In the genomic region with DNA sequence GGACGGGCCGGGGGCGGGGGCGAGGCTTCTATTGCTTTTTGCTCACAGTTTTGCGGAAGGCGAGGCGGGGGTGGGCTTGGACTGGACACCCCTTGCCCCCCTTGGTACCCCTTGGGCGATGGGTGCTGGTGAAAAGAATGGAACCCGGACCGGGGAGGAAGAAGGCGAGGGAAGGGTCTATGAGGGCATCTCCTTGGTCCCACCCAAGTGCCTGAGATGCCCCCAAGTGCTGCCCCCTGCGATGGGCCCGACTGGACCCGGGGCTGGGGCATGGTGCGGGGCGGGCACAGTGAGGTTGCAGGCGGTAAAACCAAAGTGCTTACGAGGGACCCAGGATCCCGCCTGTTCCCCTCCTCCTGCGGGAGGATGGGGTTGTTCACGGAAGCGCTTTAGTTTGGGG, we compare ENCODE assay signal across 10 mouse cellular contexts. TPM values are rescaled to one million over a fixed set of nuclear protein-coding genes. Genes with fewer than 3 reads are reported as not detected.
DNase-seq lines count a peak whose midpoint lies in the region; ATAC-seq lines count a peak whose summit lies in the region.
"Had no signal": no experiment of that assay in that cellular context is flagged by ENCODE, and none has a peak within 500 bp of the region (broad histone marks: within the 10 kb centered on the region; RNA-seq: fewer than 3 reads in every experiment).

No protein-coding gene starts in this region.

- DNase-seq in lung, postnatal 14 days: no peak
- DNase-seq in limb, embryonic 11.5 days (ENCODE audit: low spot score): no peak
- no peak for DNase-seq in left cerebral cortex, adult 11 months (ENCODE audit: low spot score)
- DNase-seq in adipocyte (ENCODE audit: low spot score): no peak
- DNase-seq: gastrocnemius, postnatal 10 days had no signal

- H3K27me3 ChIP-seq in lung, embryonic 15.5 days: peaks cover 2% of the 10 kb centered on the region; the same call in 1 of the 2 replicates
- H3K27me3 ChIP-seq in forebrain, embryonic 16.5 days (replicated peaks; ENCODE audit: control insufficient read depth, insufficient read depth, low read length): no peaks in the 10 kb centered on the region
- H3K27me3 ChIP-seq in limb, embryonic 11.5 days (ENCODE audit: control insufficient read depth, insufficient read depth, low read length): no peaks in the 10 kb centered on the region
- 0 out of 2 replicates have a peak, but pooled peaks cover 3% of the 10 kb centered on the region for H3K27me3 ChIP-seq in neural tube, embryonic 15.5 days (replicated peaks)

- H3K4me2 ChIP-seq in lung, embryonic 15.5 days: peak overlapping the region; percentile 69
- peak overlapping the region; percentile 45 for H3K4me2 ChIP-seq in forebrain, embryonic 16.5 days (ENCODE audit: low read length)
- peak overlapping the region; percentile 48 for H3K4me2 ChIP-seq in limb, embryonic 11.5 days (ENCODE audit: low read depth, severe bottlenecking)
- peak overlapping the region; percentile 53 for H3K4me2 ChIP-seq in neural tube, embryonic 15.5 days

- H3K36me3 ChIP-seq in lung, embryonic 15.5 days: peaks cover 8% of the 10 kb centered on the region; the same call in 1 of the 2 replicates
- no peaks in the 10 kb centered on the region for H3K36me3 ChIP-seq in forebrain, embryonic 16.5 days (ENCODE audit: control insufficient read depth, insufficient read depth)
- H3K36me3 ChIP-seq in limb, embryonic 11.5 days (ENCODE audit: control insufficient read depth, insufficient read depth, low read length): no peaks in the 10 kb centered on the region
- H3K36me3 ChIP-seq in neural tube, embryonic 15.5 days: peaks cover 37% of the 10 kb centered on the region

- no peak overlapping the region for H3K27ac ChIP-seq in lung, embryonic 15.5 days
- H3K27ac ChIP-seq in forebrain, embryonic 16.5 days (ENCODE audit: low read length): no peak overlapping the region
- H3K27ac ChIP-seq in limb, embryonic 11.5 days (replicated peaks; ENCODE audit: low read depth, low read length): no peak overlapping the region
- H3K27ac ChIP-seq in neural tube, embryonic 15.5 days (replicated peaks): peak overlapping the region; percentile 41; the same call in 1 of the 2 replicates

- peaks cover 31% of the 10 kb centered on the region for H3K4me1 ChIP-seq in lung, embryonic 15.5 days
- H3K4me1 ChIP-seq in forebrain, embryonic 16.5 days (replicated peaks; ENCODE audit: control insufficient read depth, insufficient read depth, low read length): peaks cover 17% of the 10 kb centered on the region
- H3K4me1 ChIP-seq in limb, embryonic 11.5 days (ENCODE audit: control insufficient read depth, insufficient read depth, low read length): peaks cover 16% of the 10 kb centered on the region
- peaks cover 39% of the 10 kb centered on the region for H3K4me1 ChIP-seq in neural tube, embryonic 15.5 days

- H3K9ac ChIP-seq in lung, embryonic 15.5 days: no peak overlapping the region
- peak overlapping the region; percentile 35; the same call in 1 of the 2 replicates for H3K9ac ChIP-seq in forebrain, embryonic 16.5 days (replicated peaks; ENCODE audit: low read depth, low read length)
- no peak overlapping the region for H3K9ac ChIP-seq in limb, embryonic 11.5 days (ENCODE audit: low read length)
- H3K9ac ChIP-seq in neural tube, embryonic 15.5 days (replicated peaks): no peak overlapping the region; the same call in 1 of the 2 replicates

- ATAC-seq in lung, embryonic 15.5 days (ENCODE audit: borderline replicate concordance, extremely low read depth, low FRiP score, low TSS enrichment): 0 out of 2 replicates have a peak, but pooled peaks have one; percentile 5
- ATAC-seq in forebrain, embryonic 16.5 days: no peak
- ATAC-seq in limb, embryonic 11.5 days (ENCODE audit: insufficient number of reproducible peaks, low FRiP score, low TSS enrichment, low read depth): 0 out of 2 replicates have a peak, but pooled peaks have one; percentile 8
- peak; percentile 18; the same call in 1 of the 2 replicates for ATAC-seq in neural tube, embryonic 15.5 days (ENCODE audit: low FRiP score)
- ATAC-seq in megakaryocyte progenitor cell, adult 5-6 weeks (replicated peaks; ENCODE audit: poor library complexity): no peak

- H3K9me3 ChIP-seq in lung, embryonic 15.5 days: no peaks in the 10 kb centered on the region
- no peaks in the 10 kb centered on the region for H3K9me3 ChIP-seq in forebrain, embryonic 16.5 days (ENCODE audit: control insufficient read depth, low read length)
- no peaks in the 10 kb centered on the region for H3K9me3 ChIP-seq in limb, embryonic 11.5 days (ENCODE audit: control insufficient read depth, low read length)
- no peaks in the 10 kb centered on the region for H3K9me3 ChIP-seq in neural tube, embryonic 15.5 days (replicated peaks)

- 52% methylated on average over 22 of the region's 22 CpGs for WGBS in lung, embryonic 15.5 days
- WGBS in forebrain, embryonic 16.5 days: 38% methylated on average over 22 of the region's 22 CpGs
- 37% methylated on average over 21 of the region's 22 CpGs for WGBS in limb, embryonic 11.5 days
- WGBS in neural tube, embryonic 15.5 days: 32% methylated on average over 21 of the region's 22 CpGs

- peak overlapping the region; percentile 30 for H3K4me3 ChIP-seq in lung, embryonic 15.5 days
- H3K4me3 ChIP-seq in forebrain, embryonic 16.5 days (replicated peaks; ENCODE audit: low read length): no peak overlapping the region
- H3K4me3 ChIP-seq in limb, embryonic 11.5 days (ENCODE audit: low read depth, low read length): peak overlapping the region; percentile 22
- no peak overlapping the region for H3K4me3 ChIP-seq in neural tube, embryonic 15.5 days (replicated peaks)

RNA-seq across cellular contexts. Expression of a gene that starts 3.8 kb away (rescaled TPM):
- 0.29 and 0.36 TPM in 2 replicates for polyA plus RNA-seq in lung, embryonic 15.5 days (2015; fragmentation: Nextera tagmentation; extraction: Ambion mirVana)
- polyA plus RNA-seq in forebrain, embryonic 16.5 days (2015; fragmentation: Nextera tagmentation; extraction: Ambion mirVana): 0.24 and 0.73 TPM in 2 replicates
- polyA plus RNA-seq in limb, embryonic 11.5 days (2014; fragmentation: Nextera tagmentation; extraction: Ambion mirVana): 0.31 TPM in 1 of 2 replicates, not detected in the other
- polyA plus RNA-seq in neural tube, embryonic 15.5 days (2015; fragmentation: Nextera tagmentation; extraction: Ambion mirVana): 0.33 and 0.60 TPM in 2 replicates
- total RNA-seq in megakaryocyte progenitor cell, adult 5-6 weeks (2015): 1.8 and 3.4 TPM in 2 replicates
- total RNA-seq in megakaryocyte progenitor cell, adult 5-6 weeks (2017): 1.8 and 2.3 TPM in 2 replicates
- total RNA-seq: neutrophil, adult 5-6 weeks had no signal

RNA-seq across cellular contexts. Expression of a gene that starts 25.7 kb away (rescaled TPM):
- 7.7 and 9.0 TPM in 2 replicates for polyA plus RNA-seq in lung, embryonic 15.5 days (2015; fragmentation: Nextera tagmentation; extraction: Ambion mirVana)
- polyA plus RNA-seq in forebrain, embryonic 16.5 days (2015; fragmentation: Nextera tagmentation; extraction: Ambion mirVana): 12.2 and 13.1 TPM in 2 replicates
- polyA plus RNA-seq in limb, embryonic 11.5 days (2014; fragmentation: Nextera tagmentation; extraction: Ambion mirVana): 19.2 and 22.9 TPM in 2 replicates
- polyA plus RNA-seq in neural tube, embryonic 15.5 days (2015; fragmentation: Nextera tagmentation; extraction: Ambion mirVana): 18.6 and 19.9 TPM in 2 replicates
- total RNA-seq in megakaryocyte progenitor cell, adult 5-6 weeks (2015): 11.5 and 12.4 TPM in 2 replicates
- total RNA-seq in megakaryocyte progenitor cell, adult 5-6 weeks (2017): 2.0 and 3.2 TPM in 2 replicates

RNA-seq across cellular contexts. Expression of a gene that starts 41.7 kb away (rescaled TPM):
- polyA plus RNA-seq in lung, embryonic 15.5 days (2015; fragmentation: Nextera tagmentation; extraction: Ambion mirVana): 287 and 293 TPM in 2 replicates
- polyA plus RNA-seq in forebrain, embryonic 16.5 days (2015; fragmentation: Nextera tagmentation; extraction: Ambion mirVana): 221 TPM in 2 replicates
- polyA plus RNA-seq in limb, embryonic 11.5 days (2014; fragmentation: Nextera tagmentation; extraction: Ambion mirVana): 320 and 334 TPM in 2 replicates
- 190 and 207 TPM in 2 replicates for polyA plus RNA-seq in neural tube, embryonic 15.5 days (2015; fragmentation: Nextera tagmentation; extraction: Ambion mirVana)
- 245 and 256 TPM in 2 replicates for total RNA-seq in megakaryocyte progenitor cell, adult 5-6 weeks (2015)
- total RNA-seq in megakaryocyte progenitor cell, adult 5-6 weeks (2017): 75.9 and 91.4 TPM in 2 replicates

RNA-seq across cellular contexts. Expression of a gene that starts 52.4 kb away (rescaled TPM):
- polyA plus RNA-seq in lung, embryonic 15.5 days (2015; fragmentation: Nextera tagmentation; extraction: Ambion mirVana): 39.6 and 42.7 TPM in 2 replicates
- 6.7 and 7.9 TPM in 2 replicates for polyA plus RNA-seq in forebrain, embryonic 16.5 days (2015; fragmentation: Nextera tagmentation; extraction: Ambion mirVana)
- polyA plus RNA-seq in limb, embryonic 11.5 days (2014; fragmentation: Nextera tagmentation; extraction: Ambion mirVana): 28.6 and 31.7 TPM in 2 replicates
- 7.2 and 12.7 TPM in 2 replicates for polyA plus RNA-seq in neural tube, embryonic 15.5 days (2015; fragmentation: Nextera tagmentation; extraction: Ambion mirVana)
- total RNA-seq in megakaryocyte progenitor cell, adult 5-6 weeks (2015): 16.4 and 17.3 TPM in 2 replicates
- total RNA-seq in megakaryocyte progenitor cell, adult 5-6 weeks (2017): 8.4 and 10.5 TPM in 2 replicates

RNA-seq across cellular contexts. Expression of a gene that starts 56.0 kb away (rescaled TPM):
- polyA plus RNA-seq in lung, embryonic 15.5 days (2015; fragmentation: Nextera tagmentation; extraction: Ambion mirVana): 3.6 and 4.7 TPM in 2 replicates
- polyA plus RNA-seq in forebrain, embryonic 16.5 days (2015; fragmentation: Nextera tagmentation; extraction: Ambion mirVana): 0.30 and 0.39 TPM in 2 replicates
- polyA plus RNA-seq in limb, embryonic 11.5 days (2014; fragmentation: Nextera tagmentation; extraction: Ambion mirVana): 5.4 and 7.7 TPM in 2 replicates
- 0.99 and 4.6 TPM in 2 replicates for polyA plus RNA-seq in neural tube, embryonic 15.5 days (2015; fragmentation: Nextera tagmentation; extraction: Ambion mirVana)
- 115 and 140 TPM in 2 replicates for total RNA-seq in megakaryocyte progenitor cell, adult 5-6 weeks (2015)
- total RNA-seq in megakaryocyte progenitor cell, adult 5-6 weeks (2017): 126 and 148 TPM in 2 replicates

Comparison
In these comparisons a context has a peak if more than half of its experiments do, and no peak if none do; other contexts are left out.
1. ATAC-seq: peak in lung, embryonic 15.5 days (single experiment), limb, embryonic 11.5 days (single experiment) and neural tube, embryonic 15.5 days (single experiment); none in forebrain, embryonic 16.5 days (single experiment) and megakaryocyte progenitor cell, adult 5-6 weeks (single experiment).
2. H3K4me3 ChIP-seq: peak in lung, embryonic 15.5 days (single experiment) and limb, embryonic 11.5 days (single experiment); none in forebrain, embryonic 16.5 days (single experiment) and neural tube, embryonic 15.5 days (single experiment).
3. Peak in every context shown above with its lines, with median percentiles within 50 percentile points of each other: H3K4me2 ChIP-seq.